Mouse (Mus musculus): Measurements from ENCODE around the gene Olfr1410. TPM values are rescaled to one million over a fixed set of nuclear protein-coding genes. Genes with fewer than 3 reads are reported as not detected.

Olfr1410 gene
- not detected in 2 replicates for polyA plus RNA-seq (2012; rRNA removed)

DNA sequence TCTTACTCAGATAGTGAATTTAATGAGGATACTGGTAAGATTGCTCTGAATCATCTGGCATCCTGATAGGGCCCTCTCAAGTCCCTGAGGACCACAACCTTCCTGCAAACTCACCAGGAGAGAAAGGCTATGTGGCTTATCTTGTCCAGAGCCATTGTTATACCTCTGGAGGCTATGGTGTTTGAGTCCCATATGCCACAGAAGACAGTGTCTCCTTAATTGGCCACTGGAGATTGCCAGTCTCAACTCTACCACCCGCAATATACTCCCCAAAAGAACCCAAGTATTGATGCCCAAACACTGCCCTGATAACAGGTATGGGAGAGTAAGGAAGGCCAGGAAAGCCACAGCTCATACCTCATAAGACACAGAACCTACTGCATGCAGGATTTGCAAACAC is at the start of gene Olfr1410:
Gene Olfr1410, plus strand, starts transcription at position 301 of the 400 bp plus-strand sequence.

DNA sequence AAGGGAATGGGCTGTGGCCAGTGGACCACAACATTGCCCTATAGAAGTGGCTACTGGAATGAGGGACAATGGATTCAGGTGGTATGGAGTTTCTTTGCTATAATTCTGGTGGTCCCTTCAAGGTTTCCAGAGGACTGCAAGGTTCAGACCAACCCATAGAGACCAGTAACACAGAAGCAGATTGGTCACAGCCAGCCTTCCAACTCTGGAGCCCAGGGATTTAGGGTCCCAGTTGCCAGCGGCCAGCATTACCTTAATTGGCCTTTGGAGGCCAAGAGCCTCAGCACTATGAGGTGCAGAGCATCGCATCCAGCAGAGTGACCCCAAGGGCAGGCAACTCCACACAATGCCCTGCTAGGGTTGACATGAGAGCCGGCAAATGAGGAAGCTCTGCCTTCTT is 34.6 kb upstream of the Olfr1410 start, which contains the start of gene Olfr1413:
Gene Olfr1413, plus strand, starts transcription at position 301 of the 400 bp plus-strand sequence.

DNA sequence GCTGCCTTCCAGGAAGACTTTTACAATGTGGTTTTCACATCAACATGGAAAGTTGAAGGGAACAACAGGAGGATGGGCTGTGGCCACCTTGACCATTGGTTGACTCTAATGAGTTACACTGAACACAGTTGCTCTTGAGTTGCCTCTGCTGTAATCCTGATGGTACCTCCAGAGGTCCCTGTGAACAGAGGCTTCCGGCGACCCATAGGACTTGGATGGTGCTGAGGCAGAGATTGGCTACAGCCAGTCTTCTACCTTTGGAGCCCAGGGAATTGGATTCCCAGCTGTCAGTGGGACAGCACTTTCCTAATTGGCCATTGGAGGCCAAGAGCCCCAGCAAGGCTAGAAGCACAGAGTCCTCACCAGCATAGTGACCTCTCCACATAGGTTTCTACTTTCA is 20.1 kb upstream of the Olfr1410 start, which contains the start of gene Olfr1412:
Gene Olfr1412, plus strand, starts transcription at position 301 of the 400 bp plus-strand sequence.

DNA sequence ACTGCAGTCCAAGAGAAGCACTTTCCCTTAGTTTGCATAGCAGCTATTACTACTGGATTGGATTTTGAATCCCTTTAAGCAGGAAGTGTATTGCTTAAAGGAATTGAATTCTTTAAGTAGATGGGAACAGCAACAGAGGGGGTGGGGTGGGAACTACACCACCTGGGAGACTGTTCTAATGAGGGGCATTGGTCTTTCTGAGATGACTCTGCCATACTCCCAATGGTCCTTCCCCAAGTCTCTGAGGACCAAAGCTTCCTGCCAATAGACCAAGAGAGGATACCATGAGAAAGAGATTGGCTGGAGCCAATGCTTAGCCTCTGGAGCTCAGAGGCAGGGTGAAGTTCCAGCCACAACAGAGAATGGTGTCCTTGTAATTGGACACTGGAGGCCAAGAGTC is 11.5 kb upstream of the Olfr1410 start, which contains the start of gene Olfr1411:
Gene Olfr1411, plus strand, starts transcription at position 301 of the 400 bp plus-strand sequence.

DNA sequence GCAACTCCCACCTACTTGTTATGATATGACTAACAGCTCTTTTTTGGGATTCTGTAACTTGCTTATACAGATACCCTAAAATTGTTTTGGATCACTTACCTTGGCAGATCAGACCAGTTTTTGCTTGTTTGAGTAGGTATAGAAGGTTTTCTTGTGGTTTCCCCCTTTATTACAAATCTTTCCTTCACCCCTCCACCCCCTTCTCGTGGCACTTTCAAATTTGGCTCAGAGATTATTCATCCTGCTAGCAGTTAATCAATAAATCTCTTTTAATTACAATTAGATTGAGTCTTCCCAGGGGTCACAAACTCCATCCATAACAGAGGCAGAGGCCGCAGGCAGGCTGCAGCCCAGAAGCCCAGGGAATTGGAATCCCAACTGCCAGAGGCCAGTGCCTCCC is 11.9 kb downstream of the Olfr1410 start, which contains the start of gene Olfr12:
Gene Olfr12, plus strand, starts transcription at position 301 of the 400 bp plus-strand sequence.

DNA sequence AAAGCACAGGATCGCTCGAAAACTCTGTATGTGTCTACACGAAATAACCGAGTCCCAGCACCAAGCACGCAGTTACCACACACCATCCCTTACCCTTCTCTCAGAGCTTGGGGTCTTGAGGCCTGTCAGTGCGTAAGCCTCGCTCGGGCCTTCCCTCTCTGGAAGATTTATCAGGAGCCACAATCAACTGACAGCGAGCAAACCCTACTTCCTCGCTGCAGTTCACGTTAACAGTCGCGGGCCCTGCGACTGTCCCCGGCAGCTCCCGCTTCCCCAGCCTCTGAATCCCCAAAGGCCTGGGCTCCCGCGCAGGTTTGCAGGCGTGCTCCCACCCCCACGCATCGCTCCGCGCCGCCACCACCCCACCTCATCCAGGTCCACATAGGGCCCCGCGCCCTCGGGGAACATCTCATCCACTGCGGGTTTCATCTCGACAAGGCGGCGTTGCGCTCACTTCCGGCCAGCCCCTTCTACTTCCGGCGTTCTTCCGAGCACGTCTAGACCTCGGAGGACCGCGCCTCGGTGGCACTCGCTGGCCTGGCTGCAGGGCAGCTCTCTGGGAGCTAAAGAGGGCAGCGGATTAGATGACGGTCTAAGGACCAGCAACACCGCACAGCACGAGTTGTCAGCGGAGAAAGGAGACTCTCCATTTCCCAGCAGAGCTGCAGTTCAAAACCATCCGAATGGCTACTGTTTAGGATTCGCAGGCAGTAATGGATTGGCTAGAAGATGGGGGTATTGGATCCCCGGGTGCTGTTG is 36.1 kb downstream of the Olfr1410 start, which contains the start of gene Cops9:
Gene Cops9, minus strand, starts transcription at position 472 of the 759 bp plus-strand sequence.

DNA sequence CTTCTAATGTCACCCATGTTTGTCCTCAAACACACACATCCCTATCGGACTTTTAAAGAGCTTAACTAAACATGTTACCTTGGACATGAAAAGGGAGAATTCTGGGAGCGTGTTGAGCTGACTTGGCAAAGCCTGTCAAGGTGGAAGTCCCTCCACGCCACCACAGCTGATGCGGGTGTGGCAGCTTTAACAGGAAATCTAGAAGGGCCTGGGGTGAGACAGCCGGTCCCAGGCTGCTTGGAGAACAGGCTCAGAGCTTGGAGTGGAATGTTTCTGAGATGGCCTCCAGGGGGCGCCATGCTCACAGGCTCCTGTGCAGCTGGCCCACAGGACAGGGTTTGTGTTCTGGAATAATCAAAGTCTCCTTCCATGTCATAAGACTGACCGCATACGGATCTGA is 43.1 kb downstream of the Olfr1410 start, which contains the start of gene Otos:
Gene Otos, minus strand, starts transcription at position 169 of the 400 bp plus-strand sequence.

Other genes starting within 250 kb of the Olfr1410 start
- 134 and 135 TPM in 2 replicates for gene Ndufa10, start 131.9 kb upstream of the Olfr1410 start, polyA plus RNA-seq (2012; rRNA removed)
- not detected in 2 replicates for gene Olfr1416, start 120.7 kb upstream of the Olfr1410 start, polyA plus RNA-seq (2012; rRNA removed)
- gene Olfr1415, start 109.7 kb upstream of the Olfr1410 start, polyA plus RNA-seq (2012; rRNA removed): not detected in 2 replicates
- not detected in 2 replicates for gene Olfr1414, start 87.1 kb upstream of the Olfr1410 start, polyA plus RNA-seq (2012; rRNA removed)
- gene Olfr1413, start 34.5 kb upstream of the Olfr1410 start, polyA plus RNA-seq (2012; rRNA removed): not detected in 2 replicates
- not detected in 2 replicates for gene Olfr1412, start 20.0 kb upstream of the Olfr1410 start, polyA plus RNA-seq (2012; rRNA removed)
- gene Olfr1411, start 11.4 kb upstream of the Olfr1410 start, polyA plus RNA-seq (2012; rRNA removed): not detected in 2 replicates
- gene Olfr12, start 12.0 kb downstream of the Olfr1410 start, polyA plus RNA-seq (2012; rRNA removed): not detected in 2 replicates
- gene Cops9, start 36.2 kb downstream of the Olfr1410 start, polyA plus RNA-seq (2012; rRNA removed): 341 and 351 TPM in 2 replicates
- 0.06 and 0.11 TPM in 2 replicates for gene Otos, start 43.1 kb downstream of the Olfr1410 start, polyA plus RNA-seq (2012; rRNA removed)
- gene Gpc1, start 225.9 kb downstream of the Olfr1410 start, polyA plus RNA-seq (2012; rRNA removed): 116 and 132 TPM in 2 replicates

Data from central nervous system, embryonic 14 days (tissue).